Mouse (Mus musculus) lung, adult 2 months (tissue): Measurements from ENCODE around the gene Fam13a. TPM values are rescaled to one million over a fixed set of nuclear protein-coding genes. Genes with fewer than 3 reads are reported as not detected.

ENCODE experiments used
- DNase-seq: peaks from one replicate; pipeline ENCODE4 v3.0.0; 2022
- H3K4me1 ChIP-seq: fragments of 200-500 bp; 2 replicates; pipeline ENCODE4 v1.6.1; 2011; ENCODE audit warnings: low read length; ENCODE audit not compliant: control insufficient read depth, insufficient read depth
- H3K4me3 ChIP-seq: fragments of 200-500 bp; replicated peaks from 2 replicates; pipeline ENCODE3; 2011; ENCODE audit warnings: low read depth, mild to moderate bottlenecking, control low read depth, low read length; ENCODE audit errors: extremely low read depth
- CTCF ChIP-seq: fragments of 200-500 bp; IDR thresholded peaks from 2 replicates; pipeline ENCODE4 v1.5.1; 2011; ENCODE audit warnings: mild to moderate bottlenecking, low read length, control low read depth; ENCODE audit not compliant: insufficient read depth
- POLR2A ChIP-seq: fragments of 200-500 bp; IDR thresholded peaks from 2 replicates; pipeline ENCODE4 v1.6.1; 2011; ENCODE audit warnings: low read depth, mild to moderate bottlenecking, control low read depth, low read length, borderline replicate concordance; ENCODE audit errors: extremely low read depth
- WGBS: fragments of 180-500 bp; shearing (Covaris S2); methylation state at CpG from one replicate; pipeline ENCODE4 v1.1.7; 2018; 5-methylcytosine and 5-hydroxymethylcytosine counted together
- polyA plus RNA-seq: library from polyadenylated mRNA; depleted of rRNA; stranded (reverse); fragments of >200 nt; gene quantifications from 2 replicates; pipeline ENCODE4 v1.2.3, GENCODE M21; 2012

The Fam13a gene
- polyA plus RNA-seq, 1 experiment: 8.4 TPM

- DNase-seq: no peak
- Histone ChIP-seq H3K4me1 (peaks cover 12% of the 10 kb centered on the region), H3K4me3 (no peak overlapping the region)
- TF ChIP-seq CTCF: no peak
- WGBS: 58% methylated on average over 8 of the region's 8 CpGs
Measured at GRCm38 (mm10) chr6:59014088-59014759, 10.1 kb downstream of the Fam13a start.

GRCm38 (mm10) chr6:59010792-59011191 lies 13.6 kb downstream of the Fam13a start:
- WGBS: 85% methylated on average over 3 of the region's 3 CpGs
- TF ChIP-seq CTCF (no peak), POLR2A (no peak)
- DNase-seq: no peak
- Histone ChIP-seq H3K4me3 (no peak overlapping the region), H3K4me1 (peaks cover 6% of the 10 kb centered on the region)

GRCm38 (mm10) chr6:59004630-59005029 lies 19.7 kb downstream of the Fam13a start:
- WGBS: 96% methylated on average over 5 of the region's 5 CpGs
- TF ChIP-seq CTCF (no peak), POLR2A (no peak)
- H3K4me1 ChIP-seq: peaks cover under 1% of the 10 kb centered on the region; the same call in 1 of the 2 replicates
- DNase-seq: no peak
- no peak overlapping the region for H3K4me3 ChIP-seq

GRCm38 (mm10) chr6:58999044-58999453 lies 25.3 kb downstream of the Fam13a start:
- TF ChIP-seq POLR2A: no peak
- no peak for TF ChIP-seq CTCF
- 4% methylated on average over 4 of the region's 4 CpGs for WGBS

GRCm38 (mm10) chr6:58998528-58998927 lies 25.8 kb downstream of the Fam13a start:
- WGBS: 43% methylated on average over 4 of the region's 4 CpGs
- DNase-seq: no peak
- TF ChIP-seq POLR2A (no peak), CTCF (no peak)
- Histone ChIP-seq H3K4me1 (peaks cover 11% of the 10 kb centered on the region), H3K4me3 (no peak overlapping the region)

More at GRCm38 (mm10) chr6:58999044-58999453, 25.3 kb downstream of the Fam13a start:
- no peak overlapping the region for H3K4me3 ChIP-seq
- no peak for DNase-seq
- peaks cover 11% of the 10 kb centered on the region for H3K4me1 ChIP-seq

- TF ChIP-seq POLR2A: no peak
- TF ChIP-seq CTCF: no peak
- WGBS: 70% methylated on average over 3 of the region's 3 CpGs
- no peak for DNase-seq
Measured at GRCm38 (mm10) chr6:58989149-58989548, 35.2 kb downstream of the Fam13a start.

GRCm38 (mm10) chr6:58988706-58989105 lies 35.6 kb downstream of the Fam13a start:
- Histone ChIP-seq H3K4me3 (no peak overlapping the region), H3K4me1 (no peaks in the 10 kb centered on the region)
- no peak for DNase-seq
- TF ChIP-seq CTCF (no peak), POLR2A (no peak)
- 71% methylated on average over 2 of the region's 2 CpGs for WGBS

More at GRCm38 (mm10) chr6:58989149-58989548, 35.2 kb downstream of the Fam13a start:
- H3K4me3 ChIP-seq: no peak overlapping the region
- no peaks in the 10 kb centered on the region for H3K4me1 ChIP-seq

GRCm38 (mm10) chr6:58987166-58987565 lies 37.2 kb downstream of the Fam13a start:
- DNase-seq: no peak
- no peaks in the 10 kb centered on the region for H3K4me1 ChIP-seq
- H3K4me3 ChIP-seq: no peak overlapping the region
- TF ChIP-seq POLR2A (no peak), CTCF (no peak)
- WGBS: 91% methylated on average over 5 of the region's 5 CpGs

- TF ChIP-seq CTCF: 0 out of 2 replicates have a peak, but pooled peaks have one; percentile 6
- no peak for TF ChIP-seq POLR2A
- 88% methylated on average over 8 of the region's 8 CpGs for WGBS
- Histone ChIP-seq H3K4me1 (no peaks in the 10 kb centered on the region), H3K4me3 (no peak overlapping the region)
- no peak for DNase-seq
Measured at GRCm38 (mm10) chr6:58985186-58985585, 39.2 kb downstream of the Fam13a start.

GRCm38 (mm10) chr6:58975249-58975648 lies 49.1 kb downstream of the Fam13a start:
- TF ChIP-seq CTCF (no peak), POLR2A (no peak)

More at GRCm38 (mm10) chr6:58975249-58975648, 49.1 kb downstream of the Fam13a start:
- Histone ChIP-seq H3K4me1 (no peaks in the 10 kb centered on the region), H3K4me3 (no peak overlapping the region)
- WGBS: 70% methylated on average over 2 of the region's 2 CpGs
- DNase-seq: no peak
